Mouse (Mus musculus) heart, adult 2 months (tissue): ENCODE data around the gene Dock6.

Experiments
- CTCF ChIP-seq: fragments of 200-600 bp; IDR thresholded peaks from 2 replicates; pipeline ENCODE4 v1.8.1; 2022; ENCODE audit warnings: antibody characterized with exemption, mild to moderate bottlenecking, moderate library complexity
- EP300 ChIP-seq: fragments of 200-500 bp; IDR thresholded peaks from 2 replicates; pipeline ENCODE4 v1.6.1; 2011; ENCODE audit warnings: low read depth, low read length, control low read depth; ENCODE audit not compliant: insufficient read depth
- POLR2A ChIP-seq: fragments of 200-500 bp; IDR thresholded peaks from 2 replicates; pipeline ENCODE4 v1.6.1; 2011; ENCODE audit warnings: mild to moderate bottlenecking, low read depth, low read length, control low read depth; ENCODE audit not compliant: insufficient read depth

- TF ChIP-seq EP300 (no peak), CTCF (no peak), POLR2A (no peak)
Measured at GRCm38 (mm10) chr9:21758576-21759529, 93.6 kb downstream of the Dock6 start.
